Mouse (Mus musculus): Measurements from ENCODE around the gene St3gal3. TPM values are rescaled to one million over a fixed set of nuclear protein-coding genes. Genes with fewer than 3 reads are reported as not detected.

St3gal3 gene
- polyA plus RNA-seq, 1 experiment from 2014 or later: 5.2 TPM

DNA sequence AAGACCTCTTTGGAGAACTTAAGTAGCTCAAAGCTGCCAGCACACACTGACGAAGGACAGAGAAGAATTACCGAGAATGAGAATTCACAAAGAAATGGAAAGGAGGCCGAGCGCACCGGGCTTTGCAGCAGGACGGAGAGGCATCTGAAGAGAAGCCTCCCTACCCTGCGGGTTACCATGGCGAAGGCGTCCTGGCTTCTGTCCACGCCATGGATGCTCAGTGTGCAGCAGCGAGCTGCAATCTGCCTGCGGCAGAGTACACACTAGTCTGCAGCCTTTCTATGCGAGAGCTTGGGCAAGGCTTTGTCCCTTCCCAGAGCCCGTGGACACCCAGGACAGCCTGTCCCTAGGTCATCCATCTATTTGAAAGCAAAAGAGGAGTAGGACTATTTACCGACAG, 21.8 kb upstream of the St3gal3 start:
- Histone ChIP-seq H3K4me3 (ENCODE audit: low read depth, low read length) (no peak overlapping the region), H3K27ac (ENCODE audit: low read depth, low read length) (no peak overlapping the region), H3K36me3 (ENCODE audit: control insufficient read depth, insufficient read depth, low read length) (peaks cover 65% of the 10 kb centered on the region), H3K9me3 (replicated peaks; ENCODE audit: control insufficient read depth, low read length) (peaks cover 3% of the 10 kb centered on the region; the same call in 1 of the 2 replicates), H3K27me3 (ENCODE audit: control insufficient read depth, insufficient read depth, low read length) (no peaks in the 10 kb centered on the region), H3K4me2 (no peak overlapping the region), H3K4me1 (ENCODE audit: control insufficient read depth, insufficient read depth, low read length) (no peaks in the 10 kb centered on the region), H3K9ac (ENCODE audit: low read depth, low read length) (no peak overlapping the region)
- no peak for ATAC-seq (replicated peaks; ENCODE audit: insufficient number of reproducible peaks, low FRiP score, low TSS enrichment)
- WGBS (ENCODE audit: insufficient replicate concordance): 86% methylated on average over 15 of the region's 15 CpGs

DNA sequence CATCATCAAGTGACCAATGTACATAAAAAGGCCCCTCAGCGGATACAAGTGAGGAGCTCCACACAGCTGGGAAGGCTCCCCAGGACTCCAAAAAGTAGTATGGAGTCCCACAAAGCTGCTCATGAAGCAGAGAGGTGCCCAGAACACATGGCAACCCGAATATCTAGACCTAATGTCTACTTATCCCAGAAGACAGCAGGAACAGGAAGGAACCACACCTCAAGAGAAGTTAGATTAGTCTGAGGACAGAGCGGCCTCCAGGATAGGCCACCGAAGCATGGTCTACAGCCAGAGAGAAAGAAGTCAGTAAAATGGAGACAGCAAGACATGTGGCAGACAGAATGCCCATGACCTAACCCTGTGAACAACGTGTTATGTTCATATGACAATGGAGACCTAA, 20.2 kb upstream of the St3gal3 start:
- Histone ChIP-seq H3K4me2 (no peak overlapping the region), H3K36me3 (ENCODE audit: control insufficient read depth, insufficient read depth, low read length) (peaks cover 53% of the 10 kb centered on the region)
- WGBS (ENCODE audit: insufficient replicate concordance): 85% methylated on average over 5 of the region's 5 CpGs

DNA sequence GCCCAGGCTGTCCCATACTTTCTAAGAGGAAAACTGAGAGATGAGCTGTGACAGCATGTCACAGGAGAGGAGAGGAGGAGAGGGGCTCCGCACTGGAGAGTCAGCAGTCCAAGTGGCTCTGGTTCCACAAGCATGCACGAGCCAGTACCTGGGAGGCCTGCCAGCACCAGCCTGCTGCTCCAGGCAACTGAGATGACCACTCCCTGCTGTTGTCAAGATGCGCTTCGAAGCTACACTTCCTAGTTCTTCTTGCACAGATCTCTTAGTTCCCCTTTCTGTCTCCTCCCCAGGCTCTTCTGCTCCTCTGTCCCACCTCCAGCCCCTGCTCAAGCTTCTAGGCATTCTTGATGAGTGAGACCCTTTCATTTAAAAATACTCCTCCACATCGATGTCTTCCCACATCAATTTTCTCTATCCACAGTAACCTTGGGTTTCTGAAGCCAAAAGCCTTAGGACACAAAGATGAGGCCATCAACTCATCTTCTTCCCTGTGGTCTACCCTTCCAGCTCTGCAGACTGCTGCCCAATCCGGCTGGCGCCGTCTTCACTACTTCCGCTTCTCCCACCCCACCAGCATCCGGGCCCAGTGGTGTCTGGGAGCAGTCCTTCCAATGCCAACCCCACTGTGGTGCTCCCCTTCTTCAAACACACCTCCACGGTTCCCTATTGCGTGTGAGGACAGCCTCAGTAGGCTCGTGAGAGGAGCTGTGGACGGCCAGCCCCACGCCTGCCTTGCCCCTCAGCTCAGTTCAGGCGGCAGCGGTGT, 17.5 kb upstream of the St3gal3 start:
- H3K4me1 ChIP-seq (ENCODE audit: control insufficient read depth, insufficient read depth, low read length): no peaks in the 10 kb centered on the region
- 92% methylated on average over 17 of the region's 17 CpGs for WGBS (ENCODE audit: insufficient replicate concordance)
- H3K36me3 ChIP-seq (ENCODE audit: control insufficient read depth, insufficient read depth, low read length): peaks cover 50% of the 10 kb centered on the region
- 0 out of 2 replicates have a peak overlapping the region, but pooled peaks have one; percentile 5 for H3K9ac ChIP-seq (ENCODE audit: low read depth, low read length)
- H3K4me2 ChIP-seq: no peak overlapping the region
- no peak for ATAC-seq (replicated peaks; ENCODE audit: insufficient number of reproducible peaks, low FRiP score, low TSS enrichment)
- no peaks in the 10 kb centered on the region for H3K9me3 ChIP-seq (replicated peaks; ENCODE audit: control insufficient read depth, low read length)
- no peak overlapping the region for H3K27ac ChIP-seq (ENCODE audit: low read depth, low read length)
- H3K4me3 ChIP-seq (ENCODE audit: low read depth, low read length): no peak overlapping the region
- no peaks in the 10 kb centered on the region for H3K27me3 ChIP-seq (ENCODE audit: control insufficient read depth, insufficient read depth, low read length)

More for the DNA sequence above, 20.2 kb upstream of the St3gal3 start:
- Histone ChIP-seq H3K9me3 (replicated peaks; ENCODE audit: control insufficient read depth, low read length) (peaks cover 3% of the 10 kb centered on the region; the same call in 1 of the 2 replicates), H3K4me3 (ENCODE audit: low read depth, low read length) (no peak overlapping the region), H3K27ac (ENCODE audit: low read depth, low read length) (no peak overlapping the region), H3K4me1 (ENCODE audit: control insufficient read depth, insufficient read depth, low read length) (no peaks in the 10 kb centered on the region), H3K9ac (ENCODE audit: low read depth, low read length) (no peak overlapping the region), H3K27me3 (ENCODE audit: control insufficient read depth, insufficient read depth, low read length) (no peaks in the 10 kb centered on the region)
- no peak for ATAC-seq (replicated peaks; ENCODE audit: insufficient number of reproducible peaks, low FRiP score, low TSS enrichment)

DNA sequence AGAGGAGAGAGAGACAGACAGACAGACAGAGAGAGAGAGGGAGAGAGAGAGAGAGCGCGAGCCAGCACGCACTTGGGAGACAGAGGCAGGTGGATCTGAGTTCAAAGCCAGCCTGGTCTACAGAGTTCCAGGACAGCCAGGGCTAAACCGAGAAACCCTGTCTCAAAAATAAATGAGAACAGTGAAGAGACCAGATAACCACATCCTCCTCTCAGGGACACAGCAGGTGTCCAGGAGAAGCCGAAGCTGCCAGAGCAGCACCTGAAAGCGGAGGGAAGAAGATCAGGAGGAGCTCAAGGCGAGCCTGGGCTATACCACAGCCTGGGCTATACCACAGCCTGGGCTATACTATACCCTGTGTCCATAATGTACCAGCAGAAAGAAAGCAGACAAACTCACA, 16.1 kb upstream of the St3gal3 start:
- Histone ChIP-seq H3K9ac (ENCODE audit: low read depth, low read length) (no peak overlapping the region), H3K4me2 (no peak overlapping the region), H3K4me3 (ENCODE audit: low read depth, low read length) (no peak overlapping the region), H3K36me3 (ENCODE audit: control insufficient read depth, insufficient read depth, low read length) (peaks cover 58% of the 10 kb centered on the region), H3K4me1 (ENCODE audit: control insufficient read depth, insufficient read depth, low read length) (no peaks in the 10 kb centered on the region), H3K9me3 (replicated peaks; ENCODE audit: control insufficient read depth, low read length) (no peaks in the 10 kb centered on the region), H3K27ac (ENCODE audit: low read depth, low read length) (no peak overlapping the region), H3K27me3 (ENCODE audit: control insufficient read depth, insufficient read depth, low read length) (no peaks in the 10 kb centered on the region)
- ATAC-seq (replicated peaks; ENCODE audit: insufficient number of reproducible peaks, low FRiP score, low TSS enrichment): no peak
- 91% methylated on average over 7 of the region's 7 CpGs for WGBS (ENCODE audit: insufficient replicate concordance)

DNA sequence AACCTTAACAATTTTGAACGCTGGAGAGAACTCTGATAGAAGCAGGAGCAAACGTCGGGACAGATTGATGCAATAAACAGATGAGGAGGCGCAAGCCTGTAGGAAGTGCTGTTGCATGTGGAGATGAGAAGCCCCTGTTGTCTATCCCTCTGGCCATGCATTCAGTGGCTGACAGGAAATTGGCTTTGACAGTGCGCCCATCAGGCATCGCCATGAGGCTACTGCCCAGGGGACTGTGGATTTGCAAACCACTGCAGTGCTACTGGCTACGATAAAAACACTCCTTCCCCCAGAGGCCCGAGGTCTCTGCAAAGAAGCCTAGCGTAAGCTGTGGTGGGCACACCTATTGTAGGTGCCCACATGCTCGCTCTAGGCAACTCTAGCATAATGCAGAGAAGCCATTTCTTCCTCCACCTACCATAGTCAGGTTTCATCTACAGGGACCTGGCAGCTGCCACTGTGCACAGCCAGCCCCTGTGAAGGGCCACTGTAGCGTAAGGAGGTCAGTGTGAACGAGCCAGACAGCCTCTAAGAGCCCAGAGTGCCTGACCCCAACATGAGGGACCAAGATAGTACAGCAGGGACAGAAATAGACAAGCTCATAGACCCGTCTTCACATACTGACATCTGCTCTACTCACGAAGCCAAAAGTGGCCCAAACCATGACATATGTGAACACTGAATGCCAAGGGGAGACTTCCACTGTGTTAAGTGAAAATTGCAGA, 15.4 kb upstream of the St3gal3 start:
- H3K9ac ChIP-seq (ENCODE audit: low read depth, low read length): no peak overlapping the region
- WGBS (ENCODE audit: insufficient replicate concordance): 72% methylated on average over 14 of the region's 14 CpGs
- no peak overlapping the region for H3K4me2 ChIP-seq
- no peaks in the 10 kb centered on the region for H3K9me3 ChIP-seq (replicated peaks; ENCODE audit: control insufficient read depth, low read length)
- peaks cover 64% of the 10 kb centered on the region for H3K36me3 ChIP-seq (ENCODE audit: control insufficient read depth, insufficient read depth, low read length)
- no peak for ATAC-seq (replicated peaks; ENCODE audit: insufficient number of reproducible peaks, low FRiP score, low TSS enrichment)
- no peak overlapping the region for H3K27ac ChIP-seq (ENCODE audit: low read depth, low read length)
- no peaks in the 10 kb centered on the region for H3K4me1 ChIP-seq (ENCODE audit: control insufficient read depth, insufficient read depth, low read length)
- no peaks in the 10 kb centered on the region for H3K27me3 ChIP-seq (ENCODE audit: control insufficient read depth, insufficient read depth, low read length)
- no peak overlapping the region for H3K4me3 ChIP-seq (ENCODE audit: low read depth, low read length)

DNA sequence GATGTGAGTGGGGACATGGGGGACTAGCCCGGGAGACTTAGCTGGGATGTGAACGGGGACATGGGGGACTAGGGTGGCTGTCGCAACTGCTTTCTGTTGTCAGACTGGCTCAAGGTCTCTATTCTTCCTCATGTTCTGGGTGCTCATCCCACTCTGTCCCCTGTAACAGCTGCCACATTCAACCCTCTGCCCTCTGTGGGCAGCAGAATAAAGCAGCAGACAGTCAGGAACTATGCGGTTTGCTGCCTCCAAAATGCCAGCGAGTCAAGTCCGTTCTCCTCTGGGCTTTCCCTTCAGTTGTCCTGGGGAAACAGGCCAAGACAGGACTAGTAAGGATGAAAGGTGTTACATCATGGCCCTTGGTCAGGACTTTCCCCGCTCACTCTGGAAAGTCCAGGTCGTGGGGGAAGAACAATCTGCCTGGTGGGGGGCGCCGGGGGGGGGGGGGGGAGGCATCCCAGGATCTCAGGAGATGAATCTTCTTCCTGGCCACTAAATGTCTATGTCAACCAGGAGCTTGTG, 14.4 kb upstream of the St3gal3 start:
- no peak for ATAC-seq (replicated peaks; ENCODE audit: insufficient number of reproducible peaks, low FRiP score, low TSS enrichment)
- H3K36me3 ChIP-seq (ENCODE audit: control insufficient read depth, insufficient read depth, low read length): peaks cover 70% of the 10 kb centered on the region

DNA sequence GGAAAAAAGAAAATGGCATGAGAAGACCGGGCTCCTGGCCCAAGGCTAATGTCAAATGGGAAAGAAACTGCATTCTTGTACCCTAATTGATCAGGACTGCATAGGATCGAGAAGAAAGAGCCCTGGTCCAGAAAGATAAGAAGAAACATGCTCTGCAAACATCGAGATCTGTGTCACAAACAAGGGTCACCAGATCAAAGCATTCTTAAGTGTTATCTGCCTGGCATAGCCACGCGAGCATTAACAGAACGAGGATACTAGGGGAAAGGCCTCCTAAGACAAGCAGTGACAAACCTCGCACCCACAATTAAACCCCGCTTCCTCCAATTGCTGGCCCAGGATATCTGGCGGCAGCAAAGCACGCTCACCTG, 13.6 kb upstream of the St3gal3 start:
- no peak overlapping the region for H3K9ac ChIP-seq (ENCODE audit: low read depth, low read length)
- H3K4me2 ChIP-seq: no peak overlapping the region
- H3K4me1 ChIP-seq (ENCODE audit: control insufficient read depth, insufficient read depth, low read length): no peaks in the 10 kb centered on the region
- no peak overlapping the region for H3K27ac ChIP-seq (ENCODE audit: low read depth, low read length)
- no peaks in the 10 kb centered on the region for H3K27me3 ChIP-seq (ENCODE audit: control insufficient read depth, insufficient read depth, low read length)
- H3K9me3 ChIP-seq (replicated peaks; ENCODE audit: control insufficient read depth, low read length): no peaks in the 10 kb centered on the region
- WGBS (ENCODE audit: insufficient replicate concordance): 54% methylated on average over 10 of the region's 10 CpGs
- ATAC-seq (replicated peaks; ENCODE audit: insufficient number of reproducible peaks, low FRiP score, low TSS enrichment): no peak
- peaks cover 72% of the 10 kb centered on the region for H3K36me3 ChIP-seq (ENCODE audit: control insufficient read depth, insufficient read depth, low read length)
- no peak overlapping the region for H3K4me3 ChIP-seq (ENCODE audit: low read depth, low read length)

More for the DNA sequence above, 14.4 kb upstream of the St3gal3 start:
- no peaks in the 10 kb centered on the region for H3K27me3 ChIP-seq (ENCODE audit: control insufficient read depth, insufficient read depth, low read length)
- H3K4me2 ChIP-seq: no peak overlapping the region
- H3K9ac ChIP-seq (ENCODE audit: low read depth, low read length): no peak overlapping the region
- H3K4me1 ChIP-seq (ENCODE audit: control insufficient read depth, insufficient read depth, low read length): no peaks in the 10 kb centered on the region
- H3K27ac ChIP-seq (ENCODE audit: low read depth, low read length): no peak overlapping the region
- H3K9me3 ChIP-seq (replicated peaks; ENCODE audit: control insufficient read depth, low read length): no peaks in the 10 kb centered on the region
- H3K4me3 ChIP-seq (ENCODE audit: low read depth, low read length): no peak overlapping the region
- 78% methylated on average over 10 of the region's 10 CpGs for WGBS (ENCODE audit: insufficient replicate concordance)

DNA sequence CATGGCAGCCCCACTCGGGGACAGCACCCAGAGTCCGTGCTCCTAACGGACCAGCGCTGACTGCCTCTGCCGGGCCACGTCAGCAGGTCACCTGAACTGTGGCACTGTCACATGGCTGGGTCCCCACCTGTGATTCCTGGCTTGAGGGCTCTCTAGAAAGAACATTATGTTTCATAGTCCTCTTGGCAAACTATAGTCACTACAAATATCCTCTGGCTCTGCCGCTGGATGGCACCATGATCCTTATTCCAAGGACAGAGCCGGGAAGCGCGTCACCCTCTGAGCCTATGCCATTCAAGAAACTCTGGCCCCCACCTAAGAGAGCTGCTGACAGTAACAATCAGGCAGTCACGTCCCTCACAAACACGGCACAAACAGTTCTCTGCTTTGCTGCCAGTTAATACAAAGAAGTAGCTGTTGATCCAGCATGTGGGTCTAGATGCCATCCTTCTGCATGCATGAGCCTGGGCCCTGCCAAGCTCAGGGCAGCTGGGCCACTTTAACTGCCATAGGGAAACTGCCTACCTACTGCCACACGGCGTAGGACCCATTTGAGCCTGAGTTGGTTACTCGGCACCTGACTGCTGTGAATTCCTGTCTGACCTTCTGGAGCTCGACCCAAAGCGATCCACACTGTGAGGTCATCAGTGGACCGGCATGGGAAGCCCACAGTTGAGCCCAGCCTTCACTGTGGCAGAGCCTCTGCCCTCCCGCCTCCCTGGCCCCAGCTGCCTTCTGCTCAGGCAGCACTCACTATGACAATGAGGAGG, 13.0 kb upstream of the St3gal3 start:
- 87% methylated on average over 19 of the region's 19 CpGs for WGBS (ENCODE audit: insufficient replicate concordance)
- H3K9ac ChIP-seq (ENCODE audit: low read depth, low read length): no peak overlapping the region
- no peaks in the 10 kb centered on the region for H3K9me3 ChIP-seq (replicated peaks; ENCODE audit: control insufficient read depth, low read length)
- no peak for ATAC-seq (replicated peaks; ENCODE audit: insufficient number of reproducible peaks, low FRiP score, low TSS enrichment)
- no peak overlapping the region for H3K27ac ChIP-seq (ENCODE audit: low read depth, low read length)
- no peak overlapping the region for H3K4me2 ChIP-seq
- no peaks in the 10 kb centered on the region for H3K27me3 ChIP-seq (ENCODE audit: control insufficient read depth, insufficient read depth, low read length)
- no peak overlapping the region for H3K4me3 ChIP-seq (ENCODE audit: low read depth, low read length)
- no peaks in the 10 kb centered on the region for H3K4me1 ChIP-seq (ENCODE audit: control insufficient read depth, insufficient read depth, low read length)
- H3K36me3 ChIP-seq (ENCODE audit: control insufficient read depth, insufficient read depth, low read length): peaks cover 72% of the 10 kb centered on the region

All from heart, embryonic 11.5 days (tissue).